Mouse (Mus musculus) cerebellum, adult 2 months (tissue): ENCODE data around the gene Mgam. TPM values are rescaled to one million over a fixed set of nuclear protein-coding genes. Genes with fewer than 3 reads are reported as not detected.
A peak's percentile ranks its signal among the peaks of the same experiment; 100 is the strongest.
"Not testable (repeated sequence)": the region's sequence is repeated elsewhere in the genome, so short reads cannot be mapped to it uniquely, and the experiment has no call there.

Experiments used
- DNase-seq, 2 experiments: peaks; one replicate each; pipeline ENCODE4 v3.0.0; 2021
- H3K27ac ChIP-seq: fragments of 200-500 bp; 2 replicates; pipeline ENCODE4 v1.5.1; 2012; ENCODE audit warnings: low read length, control low read depth, inconsistent platforms; ENCODE audit not compliant: insufficient read depth
- H3K27me3 ChIP-seq: fragments of 200-500 bp; 2 replicates; pipeline ENCODE4 v1.6.1; 2012; ENCODE audit warnings: inconsistent platforms, mild to moderate bottlenecking, low read length, moderate library complexity; ENCODE audit not compliant: control insufficient read depth, insufficient read depth
- H3K4me1 ChIP-seq: fragments of 200-500 bp; 2 replicates; pipeline ENCODE4 v1.6.1; 2011; ENCODE audit warnings: low read length; ENCODE audit not compliant: control insufficient read depth, insufficient read depth
- H3K4me3 ChIP-seq: fragments of 200-500 bp; replicated peaks from 2 replicates; pipeline ENCODE3; 2011; ENCODE audit warnings: mild to moderate bottlenecking, low read depth, low read length, control low read depth; ENCODE audit not compliant: insufficient read depth
- CTCF ChIP-seq: fragments of 200-500 bp; IDR thresholded peaks from 2 replicates; pipeline ENCODE4 v1.5.1; 2011; ENCODE audit warnings: low read depth, mild to moderate bottlenecking, control low read depth, low read length, moderate library complexity, borderline replicate concordance; ENCODE audit not compliant: insufficient read depth
- POLR2A ChIP-seq: fragments of 200-500 bp; IDR thresholded peaks from 2 replicates; pipeline ENCODE4 v1.6.1; 2011; ENCODE audit warnings: low read length, control low read depth, borderline replicate concordance; ENCODE audit not compliant: insufficient read depth
- WGBS: fragments of 180-500 bp; shearing (Covaris S2); methylation state at CpG from one replicate; pipeline ENCODE4 v1.1.7; 2018; 5-methylcytosine and 5-hydroxymethylcytosine counted together
- polyA plus RNA-seq: library from polyadenylated mRNA; depleted of rRNA; stranded (reverse); fragments of >200 nt; gene quantifications from 2 replicates; pipeline ENCODE4 v1.2.3, GENCODE M21; 2012; rRNA removed

Mgam gene
- 0.08 TPM in 2 replicates for polyA plus RNA-seq

DNA sequence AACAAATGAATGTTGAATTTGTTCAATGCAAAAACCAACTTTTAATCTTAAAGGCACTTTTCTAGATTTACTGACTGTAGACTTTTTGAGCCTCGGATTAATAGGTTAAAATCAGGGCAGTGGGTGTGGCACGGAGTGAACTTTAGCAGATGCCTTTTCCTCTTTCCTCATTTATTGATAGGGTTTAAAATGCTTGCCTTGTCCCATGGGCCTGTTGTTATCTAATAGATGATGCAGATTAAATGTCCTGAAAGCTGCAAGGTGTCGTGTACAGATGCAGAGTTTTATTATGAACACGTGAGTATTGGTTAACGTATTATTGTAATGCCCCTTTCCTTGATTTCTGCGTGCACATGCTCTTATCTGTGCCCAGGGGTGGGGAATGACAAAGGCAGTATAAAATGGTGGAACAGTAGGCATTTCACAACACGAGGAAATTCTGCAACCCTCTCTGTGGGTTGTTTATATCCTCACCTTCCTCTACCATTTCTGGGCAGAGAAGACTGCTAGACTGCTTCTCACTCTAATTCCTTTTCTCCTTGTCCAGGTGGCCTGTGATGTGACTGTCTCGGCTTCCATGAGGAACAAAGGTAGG lies at the start of gene Mgam:
Gene Mgam (plus strand): TSS at position 426 of the 595 bp plus-strand sequence.
- WGBS: 87% methylated on average over 8 of the region's 8 CpGs

DNA sequence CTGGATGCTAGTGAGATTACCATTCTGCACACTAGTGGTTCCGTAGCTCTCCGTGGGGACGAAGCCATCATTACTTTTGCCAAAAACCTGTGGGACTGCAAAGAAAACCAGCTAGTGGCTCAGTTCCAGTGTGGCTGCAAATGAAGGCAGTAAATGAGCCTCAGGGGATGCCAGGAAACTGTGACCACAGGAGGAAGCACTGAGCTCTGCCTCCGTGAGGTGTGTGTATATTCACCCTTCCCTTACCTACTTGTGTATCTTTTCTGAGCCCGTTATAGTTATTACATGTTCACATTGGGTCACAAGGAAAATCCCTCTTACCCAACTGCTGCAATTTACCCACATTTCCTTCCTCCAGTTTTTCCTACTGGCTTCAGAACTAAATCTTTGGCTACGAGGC lies 44.3 kb upstream of the Mgam start:
- no peaks in the 10 kb centered on the region for H3K4me1 ChIP-seq
- H3K27ac ChIP-seq: no peak overlapping the region
- WGBS: 30% methylated on average over 6 of the region's 6 CpGs
- H3K4me3 ChIP-seq: no peak overlapping the region
- TF ChIP-seq CTCF (no peak), POLR2A (no peak)
- no peaks in the 10 kb centered on the region for H3K27me3 ChIP-seq
- DNase-seq: no peak

More for the DNA sequence above, at the start of gene Mgam:
- Histone ChIP-seq H3K27me3 (no peaks in the 10 kb centered on the region), H3K4me1 (no peaks in the 10 kb centered on the region), H3K27ac (no peak within 1 kb of the TSS), H3K4me3 (no peak within 1 kb of the TSS)
- DNase-seq: no peak
- no peak for TF ChIP-seq CTCF
- no peak for TF ChIP-seq POLR2A

DNA sequence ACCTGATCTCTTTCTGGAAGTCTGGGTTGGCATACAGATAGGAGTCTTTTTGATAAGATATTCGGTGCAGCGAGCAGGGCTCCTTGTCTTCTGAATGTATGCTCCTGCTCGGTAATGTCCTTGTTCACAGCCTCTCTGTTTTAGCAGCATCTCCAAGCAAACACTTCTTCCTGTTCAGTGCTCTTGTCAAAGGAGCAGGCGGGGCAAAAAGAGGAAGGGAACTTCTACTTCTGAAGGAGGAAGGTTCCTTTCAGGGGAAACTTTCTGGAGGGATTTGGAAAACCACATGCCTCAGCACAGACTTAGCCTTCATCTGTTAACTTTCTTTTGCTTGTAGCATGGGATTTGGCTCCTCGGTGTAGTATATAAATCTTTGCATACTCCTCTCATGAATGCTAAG lies 43.0 kb upstream of the Mgam start, which contains the start of gene Clec5a:
Gene Clec5a (minus strand): TSS at position 177 of the 400 bp plus-strand sequence.
- no peak for TF ChIP-seq POLR2A
- no peak for TF ChIP-seq CTCF
- Histone ChIP-seq H3K27me3 (no peaks in the 10 kb centered on the region), H3K4me1 (no peaks in the 10 kb centered on the region), H3K27ac (no peak within 1 kb of the TSS), H3K4me3 (no peak within 1 kb of the TSS)
- WGBS: 85% methylated on average over 5 of the region's 5 CpGs
- no peak for DNase-seq

DNA sequence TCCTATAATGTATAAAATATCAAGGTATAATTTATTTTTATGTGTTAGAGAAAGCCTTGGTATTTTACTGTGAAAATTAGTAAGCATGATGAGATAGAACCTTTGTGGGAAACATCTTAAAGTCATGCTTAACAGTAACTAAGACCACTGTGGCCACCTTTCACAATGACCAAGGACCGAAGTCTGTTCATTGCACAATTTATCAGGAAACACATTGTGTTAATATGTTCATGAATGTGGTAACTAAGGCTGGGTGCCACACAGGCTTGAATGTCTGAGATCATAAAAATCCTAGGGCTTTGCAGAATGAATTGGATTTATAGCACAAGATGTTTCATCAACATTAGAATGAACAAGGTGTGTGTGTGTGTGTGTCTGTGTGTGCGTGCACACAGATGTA lies 40.3 kb upstream of the Mgam start:
- WGBS: 95% methylated on average over 2 of the region's 2 CpGs
- TF ChIP-seq CTCF (no peak), POLR2A (no peak)
- H3K4me1 ChIP-seq: no peaks in the 10 kb centered on the region
- H3K27ac ChIP-seq: no peak overlapping the region
- no peaks in the 10 kb centered on the region for H3K27me3 ChIP-seq
- H3K4me3 ChIP-seq: no peak overlapping the region
- DNase-seq: no peak

DNA sequence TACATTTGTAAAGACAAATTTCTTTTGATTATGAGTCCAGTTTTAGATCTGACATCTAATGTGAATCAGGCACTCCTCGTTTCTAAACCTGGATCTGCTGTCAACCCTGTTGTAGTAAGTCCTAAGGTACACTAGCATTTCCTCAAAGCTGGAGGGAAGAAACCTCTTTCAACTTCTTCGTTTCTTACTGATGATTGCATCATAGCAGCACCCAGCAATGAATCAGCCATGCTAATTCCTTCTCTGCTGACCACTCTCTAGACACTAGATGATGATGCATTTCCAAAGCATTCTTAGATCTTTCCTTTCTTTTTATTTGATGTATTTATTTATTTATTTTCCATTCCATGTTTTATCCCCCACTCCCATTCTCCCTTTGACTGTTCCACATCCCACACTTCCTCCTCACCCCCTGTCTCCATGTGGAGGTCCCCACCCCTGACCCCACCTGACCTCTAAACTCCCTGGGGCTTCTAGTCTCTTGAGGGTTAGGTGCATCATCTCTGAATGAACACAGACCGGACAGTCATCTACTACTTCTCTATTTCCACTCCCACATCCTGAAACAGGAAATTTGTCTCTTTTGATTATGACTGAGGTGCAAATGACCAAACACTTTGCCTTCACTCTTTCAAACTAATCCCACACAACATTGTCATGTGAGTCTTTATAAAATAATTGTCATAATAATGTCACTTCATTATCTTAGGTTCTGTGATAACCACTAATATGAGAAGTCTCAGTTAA lies 33.7 kb upstream of the Mgam start:
- WGBS: 72% methylated on average over 3 of the region's 3 CpGs
- Histone ChIP-seq H3K4me3 (no peak overlapping the region), H3K4me1 (no peaks in the 10 kb centered on the region), H3K27ac (no peak overlapping the region), H3K27me3 (no peaks in the 10 kb centered on the region)
- TF ChIP-seq CTCF (no peak), POLR2A (no peak)
- DNase-seq: no peak

DNA sequence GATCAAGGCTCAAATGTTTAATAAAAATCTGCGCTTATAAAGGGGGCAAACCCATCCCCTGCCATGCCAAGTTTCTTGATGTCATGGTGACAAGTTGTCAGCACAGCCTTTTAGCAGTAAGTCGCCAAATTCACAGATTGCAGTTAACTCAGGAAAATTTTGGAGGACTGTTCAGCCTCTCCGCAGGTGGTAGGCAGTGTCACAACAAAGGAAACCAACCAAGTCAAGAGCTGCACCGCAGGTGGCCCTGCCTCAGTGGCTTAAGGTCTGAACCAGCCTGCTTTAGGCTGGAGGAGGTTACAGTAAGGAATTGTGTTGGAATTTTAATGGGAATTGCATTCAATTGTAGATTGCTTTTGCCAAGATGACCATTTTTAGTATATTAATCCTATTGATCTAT lies 30.1 kb upstream of the Mgam start:
- H3K27ac ChIP-seq, H3K4me3 ChIP-seq, DNase-seq, H3K4me1 ChIP-seq, H3K27me3 ChIP-seq: not testable (repeated sequence)
- 16% methylated on average over 4 of the region's 4 CpGs for WGBS

DNA sequence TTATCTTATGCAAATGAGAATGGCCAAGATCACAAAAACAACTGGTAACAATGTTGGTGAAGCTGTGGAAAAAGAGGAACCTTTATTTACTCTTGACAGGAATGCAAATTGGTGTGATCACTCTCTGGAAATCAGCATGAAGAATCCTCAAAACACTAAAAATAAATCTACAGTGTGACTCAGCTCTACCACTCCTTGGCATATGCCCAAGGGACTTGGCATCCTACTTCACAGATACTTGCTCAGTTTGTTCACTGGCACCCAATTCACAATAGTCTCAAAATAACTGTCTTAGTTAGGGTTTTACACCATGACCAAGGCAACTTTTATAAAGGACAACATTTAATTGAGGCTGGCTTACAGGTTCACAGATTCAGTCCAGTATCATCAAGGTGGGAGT lies 21.2 kb upstream of the Mgam start:
- no peak for TF ChIP-seq CTCF
- TF ChIP-seq POLR2A: no peak

DNA sequence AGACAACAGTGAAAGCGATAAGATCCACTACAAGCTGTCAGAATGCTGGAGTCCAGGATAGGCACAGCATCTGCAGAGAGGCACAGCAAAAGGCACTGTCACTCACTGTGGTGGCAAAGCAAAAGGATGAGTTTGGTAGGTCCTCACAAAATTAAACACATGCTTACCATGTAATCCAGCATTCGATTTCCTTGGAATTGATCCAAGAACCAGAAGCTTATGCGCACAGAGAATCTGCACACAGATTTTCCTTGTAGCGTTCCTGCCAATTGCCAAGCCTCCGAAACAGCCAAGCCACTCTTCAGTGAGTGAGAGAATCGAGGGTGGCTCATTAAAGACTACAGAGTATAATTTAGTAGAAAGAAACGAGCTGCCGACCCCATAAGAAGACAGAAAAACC lies 18.4 kb upstream of the Mgam start:
- no peak overlapping the region for H3K27ac ChIP-seq
- no peak for TF ChIP-seq POLR2A
- no peak for TF ChIP-seq CTCF
- peak in 1 of 2 experiments; percentile 32 for DNase-seq
- peaks cover 3% of the 10 kb centered on the region; the same call in 1 of the 2 replicates for H3K4me1 ChIP-seq
- no peak overlapping the region for H3K4me3 ChIP-seq
- H3K27me3 ChIP-seq: no peaks in the 10 kb centered on the region
- WGBS: 11% methylated on average over 8 of the region's 8 CpGs

More for the DNA sequence above, 21.2 kb upstream of the Mgam start:
- H3K4me1 ChIP-seq: peaks cover 3% of the 10 kb centered on the region; the same call in 1 of the 2 replicates
- H3K27me3 ChIP-seq: no peaks in the 10 kb centered on the region
- H3K27ac ChIP-seq: no peak overlapping the region
- peak; percentile 53 to 82 for DNase-seq
- H3K4me3 ChIP-seq: no peak overlapping the region
